Mouse (Mus musculus): ENCODE measurements around the gene Ecel1.

- no peak for TF ChIP-seq EP300 (IDR thresholded peaks at IDR 0.05; ENCODE audit: low read depth)
- no peak for TF ChIP-seq CTCF (IDR thresholded peaks at IDR 0.05; ENCODE audit: low read depth)
Measured at GRCm38 (mm10) chr1:87183013-87183412, 26.7 kb upstream of the Ecel1 start, which contains the start of gene Prss56.
